Mouse (Mus musculus) MEL (cell line): ENCODE results near the gene Sos1. TPM values are rescaled to one million over a fixed set of nuclear protein-coding genes. Genes with fewer than 3 reads are reported as not detected.

ENCODE experiments used
- DNase-seq: peaks from one replicate; pipeline ENCODE4 v3.0.0; 2011; ENCODE audit warnings: low read depth, low spot score
- H3K27ac ChIP-seq: 2 replicates; pipeline ENCODE4 v1.5.1; 2012; ENCODE audit warnings: low read depth, mild to moderate bottlenecking, control low read depth, low read length, moderate library complexity; ENCODE audit not compliant: control insufficient read depth
- H3K27me3 ChIP-seq, 2 experiments: fragments of 150-350 bp in 1 of 2; sonication (generic) in 1 of 2; 2 replicates each; pipeline ENCODE4 v1.6.1; 2012; ENCODE audit warnings: low read length in 2 of 2, mild to moderate bottlenecking in 2 of 2, improper control_type of control experiment in 1 of 2, moderate library complexity in 1 of 2; ENCODE audit not compliant: insufficient read depth in 2 of 2, control insufficient read depth in 1 of 2
- H3K36me3 ChIP-seq, 2 experiments: 2 replicates each; pipeline ENCODE4 v1.6.1; 2012 to 2014; ENCODE audit warnings: low read length in 2 of 2, improper control_type of control experiment in 1 of 2, inconsistent platforms in 1 of 2, mild to moderate bottlenecking in 1 of 2; ENCODE audit not compliant: insufficient read depth in 2 of 2, control insufficient read depth in 1 of 2
- H3K4me1 ChIP-seq, 2 experiments: fragments of 150-350 bp in 1 of 2; sonication (generic) in 1 of 2; 2 replicates each; pipeline ENCODE4 v1.6.1; 2012; ENCODE audit warnings: low read length in 2 of 2, improper control_type of control experiment in 1 of 2, mild to moderate bottlenecking in 1 of 2; ENCODE audit not compliant: insufficient read depth in 2 of 2, control insufficient read depth in 1 of 2
- H3K4me3 ChIP-seq, 2 experiments: fragments of 150-350 bp in 1 of 2; sonication (generic) in 1 of 2; 2 replicates each; pipeline ENCODE4 v1.5.1; 2012; ENCODE audit warnings: low read depth in 2 of 2, low read length in 2 of 2, mild to moderate bottlenecking in 2 of 2, moderate library complexity in 2 of 2, control low read depth in 1 of 2, improper control_type of control experiment in 1 of 2; ENCODE audit not compliant: control insufficient read depth in 1 of 2, insufficient read depth in 1 of 2
- H3K79me2 ChIP-seq: 2 replicates; pipeline ENCODE4 v1.6.1; 2012; ENCODE audit warnings: mild to moderate bottlenecking, low read length, moderate library complexity; ENCODE audit not compliant: control insufficient read depth, poor library complexity, insufficient read depth
- H3K9ac ChIP-seq: 2 replicates; pipeline ENCODE4 v1.6.1; 2012; ENCODE audit warnings: low read depth, mild to moderate bottlenecking, control low read depth, low read length, moderate library complexity; ENCODE audit not compliant: control insufficient read depth, poor library complexity, severe bottlenecking
- H3K9me3 ChIP-seq: fragments of 150-350 bp; sonication (generic); replicated peaks from 2 replicates; pipeline ENCODE4 v1.6.1; 2012; ENCODE audit warnings: mild to moderate bottlenecking, low read length, improper control_type of control experiment, moderate library complexity; ENCODE audit not compliant: insufficient read depth
- E2F4 ChIP-seq: IDR thresholded peaks from 2 replicates; pipeline ENCODE4 v1.6.1; 2011; ENCODE audit warnings: low read depth, low read length, improper control_type of control experiment, borderline replicate concordance
- EP300 ChIP-seq, 2 experiments: IDR thresholded peaks; 2 replicates each; pipeline ENCODE4 v1.6.1; 2011; ENCODE audit warnings: improper control_type of control experiment in 2 of 2, low read length in 2 of 2, low read depth in 1 of 2, mild to moderate bottlenecking in 1 of 2
- ETS1 ChIP-seq: IDR thresholded peaks from 2 replicates; pipeline ENCODE4 v1.6.1; 2012; ENCODE audit warnings: low read depth, mild to moderate bottlenecking, inconsistent platforms, low read length, improper control_type of control experiment, moderate library complexity
- KAT2A ChIP-seq: conservative IDR thresholded peaks from 2 replicates; pipeline ENCODE4 v1.6.1; 2012; ENCODE audit warnings: low read depth, low read length, improper control_type of control experiment, inconsistent platforms
- MAFK ChIP-seq: IDR thresholded peaks from 2 replicates; pipeline ENCODE4 v1.6.1; 2011; ENCODE audit warnings: low read depth, mild to moderate bottlenecking, low read length, improper control_type of control experiment, borderline replicate concordance
- NELFE ChIP-seq: IDR thresholded peaks from 2 replicates; pipeline ENCODE4 v1.6.1; 2011; ENCODE audit warnings: low read depth, low read length, improper control_type of control experiment
- NRF1 ChIP-seq: IDR thresholded peaks from 2 replicates; pipeline ENCODE4 v1.6.1; 2014; ENCODE audit warnings: low read depth, mild to moderate bottlenecking, inconsistent platforms, low read length, improper control_type of control experiment, moderate library complexity; ENCODE audit not compliant: poor library complexity, insufficient read depth, severe bottlenecking
- POLR2A ChIP-seq, 2 experiments: IDR thresholded peaks; 2 replicates each; pipeline ENCODE4 v1.6.1; 2011 to 2012; ENCODE audit warnings: low read length in 2 of 2, mild to moderate bottlenecking in 2 of 2, control low read depth in 1 of 2, improper control_type of control experiment in 1 of 2, low read depth in 1 of 2, moderate library complexity in 1 of 2; ENCODE audit not compliant: control insufficient read depth in 1 of 2, insufficient read depth in 1 of 2, poor library complexity in 1 of 2
- POLR2AphosphoS2 ChIP-seq: IDR thresholded peaks from 2 replicates; pipeline ENCODE4 v1.6.1; 2011; ENCODE audit warnings: low read length, improper control_type of control experiment
- POLR2AphosphoS5 ChIP-seq: IDR thresholded peaks from 2 replicates; pipeline ENCODE4 v1.6.1; 2012; ENCODE audit warnings: low read depth, borderline replicate concordance, mild to moderate bottlenecking, inconsistent platforms, low read length, moderate library complexity, mixed read lengths
- RAD21 ChIP-seq: IDR thresholded peaks from 2 replicates; pipeline ENCODE4 v1.6.1; 2011; ENCODE audit warnings: mild to moderate bottlenecking, low read depth, low read length, improper control_type of control experiment
- TBP ChIP-seq: IDR thresholded peaks from 2 replicates; pipeline ENCODE4 v1.8.0; 2011; ENCODE audit warnings: low read depth, low read length, improper control_type of control experiment
- TCF12 ChIP-seq: IDR thresholded peaks from 2 replicates; pipeline ENCODE4 v1.6.1; 2014; ENCODE audit warnings: low read depth, mild to moderate bottlenecking, inconsistent platforms, low read length, improper control_type of control experiment, moderate library complexity
- UBTF ChIP-seq: IDR thresholded peaks from 2 replicates; pipeline ENCODE4 v1.6.1; 2012; ENCODE audit warnings: low read depth, mild to moderate bottlenecking, inconsistent platforms, low read length, improper control_type of control experiment, moderate library complexity, borderline replicate concordance; ENCODE audit not compliant: insufficient read depth
- USF1 ChIP-seq: IDR thresholded peaks from 2 replicates; pipeline ENCODE4 v1.6.1; 2014; ENCODE audit warnings: low read depth, mild to moderate bottlenecking, inconsistent platforms, low read length, improper control_type of control experiment, moderate library complexity
- ZC3H11A ChIP-seq: IDR thresholded peaks from 2 replicates; pipeline ENCODE4 v1.6.1; 2012; ENCODE audit warnings: low read depth, mild to moderate bottlenecking, inconsistent platforms, low read length, improper control_type of control experiment
- ZMIZ1 ChIP-seq: IDR thresholded peaks from 2 replicates; pipeline ENCODE4 v1.6.1; 2012; ENCODE audit warnings: low read depth, mild to moderate bottlenecking, inconsistent platforms, low read length, improper control_type of control experiment, moderate library complexity
- ZNF384 ChIP-seq: IDR thresholded peaks from 2 replicates; pipeline ENCODE4 v1.6.1; 2012; ENCODE audit warnings: low read depth, mild to moderate bottlenecking, inconsistent platforms, low read length, improper control_type of control experiment
- polyA plus RNA-seq, 2 experiments: library from polyadenylated mRNA; stranded (reverse) in 1 of 2; unstranded in 1 of 2; fragments of >175 nt in 1 of 2; fragments of >200 nt in 1 of 2; gene quantifications; 2 replicates each; pipeline versions ENCODE4 v1.2.1 to v1.2.4; 2012; ENCODE audit warnings: low replicate concordance in 2 of 2, low read depth in 1 of 2; ENCODE audit not compliant: insufficient read length in 2 of 2, insufficient read depth in 1 of 2, missing spikeins in 1 of 2
- total RNA-seq: library from RNA; depleted of rRNA; stranded (reverse); fragments of 300-350 nt; gene quantifications from 2 replicates; pipeline ENCODE4 v1.2.3, GENCODE M21; 2012

Gene Sos1
- total and polyA plus RNA-seq, 3 experiments: 4.6 to 20.3 (median 12.1) TPM

GRCm38 (mm10) chr17:80493891-80494290, 13.6 kb upstream of the Sos1 start:
- Histone ChIP-seq H3K27me3 (no peaks in the 10 kb centered on the region), H3K36me3 (peaks cover 0 to 14% of the 10 kb centered on the region in 2 experiments; a peak in 2 of 4 replicates), H3K4me3 (no peak overlapping the region), H3K9me3 (no peaks in the 10 kb centered on the region), H3K9ac (no peak overlapping the region), H3K79me2 (no peaks in the 10 kb centered on the region), H3K27ac (no peak overlapping the region), H3K4me1 (peaks cover 18 to 21% of the 10 kb centered on the region in 2 experiments)
- TF ChIP-seq POLR2AphosphoS5 (no peak), USF1 (no peak), KAT2A (no peak), NELFE (no peak), ZMIZ1 (no peak), E2F4 (no peak), MAFK (no peak), ZC3H11A (no peak), ZNF384 (no peak), ETS1 (no peak), UBTF (no peak), POLR2AphosphoS2 (no peak), TCF12 (no peak), POLR2A (IDR thresholded peaks at IDR 0.05; ENCODE audit: control insufficient read depth in 1 of 2, insufficient read depth in 1 of 2, low read depth in 1 of 2, low read length in 2 of 2, poor library complexity in 1 of 2) (no peak), RAD21 (no peak), NRF1 (no peak)
- no peak for DNase-seq

- no peaks in the 10 kb centered on the region for H3K79me2 ChIP-seq
- peaks cover 11 to 17% of the 10 kb centered on the region in 2 experiments for H3K4me1 ChIP-seq
- no peak overlapping the region for H3K4me3 ChIP-seq
- TF ChIP-seq TBP (no peak), EP300 (IDR thresholded peaks at IDR 0.05; ENCODE audit: low read depth in 1 of 2, low read length in 2 of 2) (0 out of 4 replicates have a peak, but pooled peaks of 1 of the 2 experiments have one; percentile 5)
- H3K27me3 ChIP-seq: no peaks in the 10 kb centered on the region
- no peak overlapping the region for H3K9ac ChIP-seq
- no peaks in the 10 kb centered on the region for H3K9me3 ChIP-seq
- H3K27ac ChIP-seq: no peak overlapping the region
- peaks cover 0 to 11% of the 10 kb centered on the region in 2 experiments; a peak in 2 of 4 replicates for H3K36me3 ChIP-seq
- DNase-seq: no peak
Measured at GRCm38 (mm10) chr17:80492811-80493210, 12.6 kb upstream of the Sos1 start.
